Mouse (Mus musculus) heart, embryonic 13.5 days (tissue): ENCODE data around the gene Ahcyl2. TPM values are rescaled to one million over a fixed set of nuclear protein-coding genes. Genes with fewer than 3 reads are reported as not detected.

ENCODE experiments used
- ATAC-seq: fragments of 200-750 bp; cut with Nextera tagmentation; 2 replicates; pipeline ENCODE4 v1.8.0; 2017; ENCODE audit warnings: moderate TSS enrichment; ENCODE audit not compliant: insufficient number of reproducible peaks, low FRiP score, low TSS enrichment; ENCODE audit errors: extremely low read depth
- H3K27ac ChIP-seq: fragments of 300-500 bp; sonication (generic); replicated peaks from 2 replicates; pipeline ENCODE4 v1.5.1; 2015; ENCODE audit warnings: moderate library complexity, mild to moderate bottlenecking, inconsistent platforms
- H3K27me3 ChIP-seq: fragments of 300-500 bp; sonication (generic); replicated peaks from 2 replicates; pipeline ENCODE4 v1.6.1; 2015; ENCODE audit warnings: mild to moderate bottlenecking, inconsistent platforms
- H3K36me3 ChIP-seq: fragments of 300-500 bp; sonication (generic); 2 replicates; pipeline ENCODE4 v1.6.1; 2015; ENCODE audit warnings: mild to moderate bottlenecking, inconsistent platforms
- H3K4me1 ChIP-seq: fragments of 300-500 bp; sonication (generic); 2 replicates; pipeline ENCODE4 v1.6.1; 2015; ENCODE audit warnings: inconsistent platforms
- H3K4me2 ChIP-seq: fragments of 300-500 bp; sonication (generic); 2 replicates; pipeline ENCODE4 v1.6.1; 2015; ENCODE audit warnings: inconsistent platforms, mild to moderate bottlenecking, moderate library complexity
- H3K4me3 ChIP-seq: fragments of 300-500 bp; sonication (generic); 2 replicates; pipeline ENCODE4 v1.5.1; 2015; ENCODE audit warnings: moderate library complexity, mild to moderate bottlenecking, inconsistent platforms
- H3K9ac ChIP-seq: fragments of 300-500 bp; sonication (generic); 2 replicates; pipeline ENCODE4 v1.6.1; 2015; ENCODE audit warnings: inconsistent platforms, mild to moderate bottlenecking, moderate library complexity
- H3K9me3 ChIP-seq: fragments of 300-500 bp; sonication (generic); 2 replicates; pipeline ENCODE4 v1.6.1; 2016; ENCODE audit warnings: inconsistent platforms
- WGBS: fragments of 180-500 bp; shearing (Covaris S2); methylation state at CpG from one replicate; pipeline ENCODE4 v1.1.7; 2015; ENCODE audit warnings: mixed read lengths; 5-methylcytosine and 5-hydroxymethylcytosine counted together
- polyA plus RNA-seq: library from polyadenylated mRNA; unstranded; fragments of >200 nt; fragmentation: Nextera tagmentation; extraction: Ambion mirVana; gene quantifications from 2 replicates; pipeline ENCODE4 v1.2.1, GENCODE M21; 2015

Ahcyl2 gene
- polyA plus RNA-seq, 1 experiment from 2014 or later = 7.0 TPM

- Histone ChIP-seq H3K9me3 (no peaks in the 10 kb centered on the region), H3K27me3 (no peaks in the 10 kb centered on the region), H3K4me1 (peaks cover 29% of the 10 kb centered on the region), H3K27ac (no peak overlapping the region), H3K9ac (no peak overlapping the region), H3K4me2 (no peak overlapping the region), H3K36me3 (no peaks in the 10 kb centered on the region), H3K4me3 (no peak overlapping the region)
- WGBS = 85% methylated on average over 3 of the region's 3 CpGs
- ATAC-seq = no peak
Measured at GRCm38 (mm10) chr6:29772236-29772635, 4.4 kb downstream of the Ahcyl2 start.

GRCm38 (mm10) chr6:29774161-29774560, 6.3 kb downstream of the Ahcyl2 start:
- Histone ChIP-seq H3K27me3 (no peaks in the 10 kb centered on the region), H3K9me3 (no peaks in the 10 kb centered on the region), H3K4me1 (peaks cover 29% of the 10 kb centered on the region), H3K9ac (no peak overlapping the region), H3K36me3 (no peaks in the 10 kb centered on the region), H3K4me3 (no peak overlapping the region), H3K4me2 (no peak overlapping the region), H3K27ac (no peak overlapping the region)
- no peak for ATAC-seq
- 83% methylated on average over 1 of the region's 1 CpGs for WGBS

- 81% methylated on average over 1 of the region's 1 CpGs for WGBS
- H3K27me3 ChIP-seq = no peaks in the 10 kb centered on the region
- H3K4me1 ChIP-seq = peaks cover 19% of the 10 kb centered on the region
- no peaks in the 10 kb centered on the region for H3K36me3 ChIP-seq
- no peak overlapping the region for H3K4me2 ChIP-seq
- H3K4me3 ChIP-seq = no peak overlapping the region
- no peak overlapping the region for H3K27ac ChIP-seq
- no peaks in the 10 kb centered on the region for H3K9me3 ChIP-seq
- ATAC-seq = no peak
- H3K9ac ChIP-seq = no peak overlapping the region
Measured at GRCm38 (mm10) chr6:29775609-29776008, 7.8 kb downstream of the Ahcyl2 start.

- Histone ChIP-seq H3K9me3 (no peaks in the 10 kb centered on the region), H3K4me3 (no peak overlapping the region), H3K4me2 (no peak overlapping the region), H3K27me3 (no peaks in the 10 kb centered on the region), H3K27ac (no peak overlapping the region), H3K4me1 (peaks cover 16% of the 10 kb centered on the region; the same call in 1 of the 2 replicates), H3K9ac (no peak overlapping the region), H3K36me3 (no peaks in the 10 kb centered on the region)
- WGBS = 63% methylated on average over 4 of the region's 4 CpGs
- ATAC-seq = no peak
Measured at GRCm38 (mm10) chr6:29776542-29777237, 8.9 kb downstream of the Ahcyl2 start.

DNA sequence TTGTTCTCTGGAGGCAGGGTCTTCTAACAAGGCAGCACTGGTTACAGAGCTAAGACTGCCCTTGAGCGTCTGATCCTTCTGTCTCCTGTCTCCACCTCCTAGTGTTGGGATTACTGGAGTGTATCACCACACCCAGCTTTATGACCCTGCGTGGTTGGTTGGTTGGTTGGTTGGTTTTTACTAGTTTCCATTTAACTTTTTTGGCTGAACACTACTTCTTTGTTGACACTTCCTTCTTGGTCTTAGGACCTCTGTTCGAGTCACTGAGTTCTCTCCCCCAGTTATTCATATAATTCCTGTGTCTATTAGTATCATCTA, 9.4 kb downstream of the Ahcyl2 start:
- no peak overlapping the region for H3K27ac ChIP-seq
- H3K36me3 ChIP-seq = no peaks in the 10 kb centered on the region
- WGBS = 80% methylated on average over 3 of the region's 3 CpGs
- no peaks in the 10 kb centered on the region for H3K9me3 ChIP-seq
- H3K4me3 ChIP-seq = no peak overlapping the region
- H3K9ac ChIP-seq = no peak overlapping the region
- no peaks in the 10 kb centered on the region for H3K27me3 ChIP-seq
- H3K4me2 ChIP-seq = no peak overlapping the region
- H3K4me1 ChIP-seq = peaks cover 14% of the 10 kb centered on the region; the same call in 1 of the 2 replicates
- no peak for ATAC-seq

DNA sequence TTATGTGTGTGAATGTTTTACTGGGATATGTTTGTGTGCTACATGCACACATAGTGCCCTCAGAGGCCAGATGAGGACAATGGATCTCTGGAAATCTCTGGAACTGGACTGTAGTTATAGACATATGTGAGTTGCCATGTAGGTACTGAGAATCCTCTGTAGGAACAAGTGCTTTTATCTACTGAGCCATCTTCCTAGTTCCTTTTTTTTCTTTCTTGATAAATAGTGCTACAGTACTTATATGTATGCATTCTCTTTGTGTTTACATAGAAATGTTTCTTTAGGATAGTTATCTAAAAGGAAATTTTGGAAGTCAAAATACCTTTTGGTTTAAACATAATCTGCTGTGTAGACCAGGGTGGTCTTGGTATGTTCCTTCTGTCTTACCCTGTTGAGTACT, 12.3 kb downstream of the Ahcyl2 start:
- H3K9ac ChIP-seq = no peak overlapping the region
- no peaks in the 10 kb centered on the region for H3K36me3 ChIP-seq
- no peak for ATAC-seq
- no peak overlapping the region for H3K4me2 ChIP-seq
- H3K4me1 ChIP-seq = peaks cover 14% of the 10 kb centered on the region; the same call in 1 of the 2 replicates
- H3K9me3 ChIP-seq = no peaks in the 10 kb centered on the region
- H3K27ac ChIP-seq = no peak overlapping the region
- no peaks in the 10 kb centered on the region for H3K27me3 ChIP-seq
- H3K4me3 ChIP-seq = no peak overlapping the region

DNA sequence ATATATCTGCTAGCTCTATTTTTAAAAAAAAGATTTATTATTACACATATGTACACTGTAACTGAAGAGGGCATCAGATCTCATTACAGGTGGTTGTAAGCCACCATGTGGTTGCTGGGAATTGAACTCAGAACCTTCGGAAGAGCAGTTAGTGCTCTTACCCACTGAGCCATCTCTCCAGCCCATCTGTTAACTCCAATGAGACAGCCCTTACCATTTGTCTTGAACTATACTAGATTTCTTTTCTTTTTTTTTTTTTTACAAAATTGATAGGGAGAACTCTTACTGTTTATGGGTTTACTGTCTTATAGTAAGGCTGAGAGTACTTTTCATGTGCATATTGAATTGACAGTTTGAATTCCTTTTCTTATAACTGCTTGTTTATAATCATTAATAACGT, 12.8 kb downstream of the Ahcyl2 start:
- Histone ChIP-seq H3K9ac (no peak overlapping the region), H3K27me3 (no peaks in the 10 kb centered on the region), H3K4me1 (peaks cover 13% of the 10 kb centered on the region; the same call in 1 of the 2 replicates), H3K4me2 (no peak overlapping the region), H3K4me3 (no peak overlapping the region), H3K36me3 (no peaks in the 10 kb centered on the region), H3K9me3 (no peaks in the 10 kb centered on the region), H3K27ac (no peak overlapping the region)
- no peak for ATAC-seq
- 90% methylated on average over 2 of the region's 2 CpGs for WGBS

DNA sequence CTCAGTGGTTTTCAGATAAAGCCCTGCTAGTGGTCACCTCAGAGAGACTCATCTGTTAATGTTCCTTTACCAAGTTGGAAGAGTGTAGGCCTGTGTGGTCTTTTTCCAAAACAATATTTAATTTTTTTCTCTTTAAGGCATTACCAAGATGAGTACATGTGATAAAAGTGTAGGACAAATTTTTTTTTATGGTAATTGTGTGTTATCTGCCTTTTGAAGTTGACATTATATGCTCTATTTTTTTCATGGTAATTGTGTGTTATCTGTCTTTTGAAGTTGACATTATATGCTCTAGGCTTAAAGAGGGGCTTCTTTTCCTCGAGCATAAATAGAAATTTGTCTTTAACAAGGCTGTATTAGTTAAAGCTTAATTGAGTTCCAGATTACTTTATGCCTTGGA, 14.4 kb downstream of the Ahcyl2 start:
- no peak for ATAC-seq
- 67% methylated on average over 1 of the region's 1 CpGs for WGBS
- Histone ChIP-seq H3K27ac (no peak overlapping the region), H3K9me3 (no peaks in the 10 kb centered on the region), H3K27me3 (no peaks in the 10 kb centered on the region), H3K4me2 (no peak overlapping the region), H3K36me3 (no peaks in the 10 kb centered on the region), H3K4me3 (no peak overlapping the region), H3K9ac (no peak overlapping the region), H3K4me1 (peaks cover 2% of the 10 kb centered on the region; the same call in 1 of the 2 replicates)

- no peak overlapping the region for H3K4me3 ChIP-seq
- H3K9me3 ChIP-seq = no peaks in the 10 kb centered on the region
- no peak overlapping the region for H3K27ac ChIP-seq
- no peaks in the 10 kb centered on the region for H3K27me3 ChIP-seq
- H3K36me3 ChIP-seq = no peaks in the 10 kb centered on the region
- peaks cover 2% of the 10 kb centered on the region; the same call in 1 of the 2 replicates for H3K4me1 ChIP-seq
- 88% methylated on average over 6 of the region's 6 CpGs for WGBS
- ATAC-seq = no peak
- no peak overlapping the region for H3K4me2 ChIP-seq
- H3K9ac ChIP-seq = no peak overlapping the region
Measured at GRCm38 (mm10) chr6:29783960-29784359, 16.1 kb downstream of the Ahcyl2 start.

- 78% methylated on average over 3 of the region's 3 CpGs for WGBS
- no peak for ATAC-seq
- no peak overlapping the region for H3K9ac ChIP-seq
Measured at GRCm38 (mm10) chr6:29784413-29785021, 16.7 kb downstream of the Ahcyl2 start.

DNA sequence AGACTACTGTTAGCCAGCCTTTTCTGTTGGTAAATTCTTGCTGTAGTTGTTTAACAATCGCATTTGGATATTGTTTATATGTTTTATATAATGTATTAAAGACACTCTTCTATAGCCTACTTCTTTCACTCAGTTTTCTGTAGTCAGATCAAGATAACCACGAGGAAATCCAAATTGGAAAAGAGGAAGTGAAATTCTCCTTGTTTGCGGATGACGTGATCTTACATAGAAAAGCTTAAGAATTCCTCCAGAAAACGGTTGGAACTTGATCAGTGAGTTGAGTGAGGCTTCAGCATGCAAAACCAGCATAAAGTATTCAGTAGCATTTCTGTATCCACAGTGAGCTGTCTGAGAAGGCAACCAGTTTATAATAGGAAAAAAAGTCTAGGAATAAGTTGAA, 17.9 kb downstream of the Ahcyl2 start:
- no peak for ATAC-seq
- 77% methylated on average over 5 of the region's 5 CpGs for WGBS
- H3K4me1 ChIP-seq = peaks cover 2% of the 10 kb centered on the region; the same call in 1 of the 2 replicates

More at GRCm38 (mm10) chr6:29784413-29785021, 16.7 kb downstream of the Ahcyl2 start:
- Histone ChIP-seq H3K4me1 (peaks cover 2% of the 10 kb centered on the region; the same call in 1 of the 2 replicates), H3K9me3 (no peaks in the 10 kb centered on the region), H3K36me3 (no peaks in the 10 kb centered on the region), H3K4me3 (no peak overlapping the region), H3K27ac (no peak overlapping the region), H3K27me3 (no peaks in the 10 kb centered on the region), H3K4me2 (no peak overlapping the region)

More for the DNA sequence above, 17.9 kb downstream of the Ahcyl2 start:
- H3K9me3 ChIP-seq = no peaks in the 10 kb centered on the region
- H3K36me3 ChIP-seq = no peaks in the 10 kb centered on the region
- H3K27me3 ChIP-seq = no peaks in the 10 kb centered on the region
- no peak overlapping the region for H3K4me2 ChIP-seq
- H3K9ac ChIP-seq = no peak overlapping the region
- no peak overlapping the region for H3K4me3 ChIP-seq
- H3K27ac ChIP-seq = no peak overlapping the region
